Mouse (Mus musculus): ENCODE data around the gene Npy4r.

Gene Npy4r

DNA sequence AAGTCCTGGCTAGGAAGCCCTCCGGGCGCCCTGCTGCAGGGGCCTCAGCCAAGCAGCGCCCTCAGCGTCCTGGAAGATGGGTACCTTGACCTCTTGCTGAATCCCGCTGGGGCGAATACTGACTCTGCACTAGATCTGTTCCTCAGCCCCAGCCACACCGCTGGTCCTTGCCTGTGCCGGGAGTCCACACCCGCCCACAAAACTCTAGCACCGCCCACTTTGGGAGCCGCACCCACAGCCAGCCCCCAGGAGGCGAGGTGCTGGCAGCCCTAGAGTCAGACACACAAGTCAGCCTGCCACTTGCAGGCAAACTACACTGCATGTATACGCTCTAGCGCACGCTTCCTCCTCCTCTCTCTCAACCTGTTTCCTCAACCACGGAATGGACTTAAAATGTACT lies at the start of gene Npy4r:
TSS of gene Npy4r (minus strand) at position 148 of the 400 bp plus-strand sequence.
- peak; percentile 52; the same call in 1 of the 2 replicates for ATAC-seq (ENCODE audit: low TSS enrichment)

DNA sequence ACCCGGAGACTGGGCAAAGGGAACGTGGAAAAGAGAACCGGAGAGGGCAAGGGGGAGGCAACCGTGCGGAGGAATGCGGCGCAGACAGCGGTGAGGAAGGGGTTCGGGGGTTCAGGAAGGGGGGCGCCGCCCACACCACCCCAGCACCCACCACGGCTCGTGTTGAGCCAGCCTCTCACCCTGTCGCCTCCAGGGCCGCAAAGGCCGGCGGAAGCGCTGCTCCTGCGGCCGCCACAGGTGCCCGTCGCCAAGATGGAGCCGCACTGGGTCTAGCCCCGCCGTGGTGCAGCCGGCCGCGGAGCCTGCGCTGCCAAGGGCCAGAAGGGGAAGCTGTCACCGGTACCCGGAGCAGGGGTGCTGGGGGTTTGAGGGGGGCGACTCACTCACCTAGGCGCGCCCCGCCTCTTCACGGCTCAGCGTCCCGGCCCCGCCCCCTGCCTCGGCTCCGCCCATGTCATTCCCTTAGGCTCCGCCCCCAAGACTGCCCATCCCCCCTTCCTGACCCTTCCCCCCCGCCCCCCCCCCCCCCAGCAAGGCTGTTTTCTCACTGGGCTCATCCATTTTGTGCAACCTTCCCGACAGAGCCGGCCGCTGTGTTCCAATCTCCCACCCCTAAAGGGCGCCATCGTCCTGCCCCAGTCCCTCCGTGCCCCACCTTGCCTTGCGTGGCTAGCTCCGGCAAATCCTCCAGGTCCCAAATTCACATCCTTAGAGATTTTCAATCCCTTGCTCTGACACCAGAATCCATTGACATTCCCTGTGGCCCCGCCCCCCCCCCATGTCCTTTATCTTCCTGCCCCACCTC lies 49.1 kb upstream of the Npy4r start, which contains the start of gene Gprin2:
TSS of gene Gprin2 (minus strand) at position 423 of the 805 bp plus-strand sequence.
- ATAC-seq (ENCODE audit: low TSS enrichment): peak; percentile 38; the same call in 1 of the 2 replicates

DNA sequence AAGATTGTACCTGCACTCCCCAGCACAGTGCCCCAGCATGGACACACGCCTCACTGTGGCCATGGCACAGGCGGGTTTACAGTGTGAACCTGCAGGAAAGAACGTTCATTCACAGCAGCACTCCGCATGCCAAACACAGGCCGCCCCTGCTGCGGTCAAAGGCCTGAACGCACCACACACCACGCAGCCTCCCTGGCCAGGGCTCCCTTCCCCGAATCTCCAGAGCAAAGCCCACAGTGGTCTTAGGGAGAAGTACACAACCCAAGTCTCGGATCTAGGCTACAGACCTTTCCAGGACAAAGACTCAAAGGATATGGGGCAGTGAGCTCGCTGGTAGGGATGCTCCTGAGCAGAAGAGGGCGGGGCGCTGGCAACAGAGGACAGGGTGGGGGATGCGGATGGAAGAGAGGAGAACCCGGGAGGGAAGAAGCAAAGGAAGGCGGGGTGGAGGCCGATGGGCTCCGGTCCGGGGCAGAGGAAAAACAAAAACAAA lies 48.5 kb upstream of the Npy4r start:
- peak; percentile 18 for ATAC-seq (ENCODE audit: low TSS enrichment)

DNA sequence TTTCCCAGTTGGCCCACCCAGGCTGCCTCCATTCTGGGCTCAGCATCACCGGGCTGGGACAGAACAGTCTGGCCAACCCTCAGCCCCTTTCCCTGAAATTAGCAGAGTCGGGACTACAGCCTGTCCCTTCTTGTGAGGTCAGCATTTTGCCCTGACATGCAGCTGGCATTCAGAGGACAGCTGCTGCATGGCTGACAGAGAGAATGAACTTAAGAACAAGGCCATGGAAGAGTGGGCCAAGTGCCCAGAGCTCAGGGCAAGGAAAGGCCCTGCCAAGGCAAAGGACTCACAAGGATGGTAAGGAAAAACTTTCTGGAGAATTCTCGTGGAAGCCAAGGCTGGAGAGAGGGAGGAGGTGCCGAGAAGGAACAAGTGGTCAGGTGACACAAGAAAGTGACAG lies 44.4 kb upstream of the Npy4r start:
- no peak for ATAC-seq (ENCODE audit: low TSS enrichment)

DNA sequence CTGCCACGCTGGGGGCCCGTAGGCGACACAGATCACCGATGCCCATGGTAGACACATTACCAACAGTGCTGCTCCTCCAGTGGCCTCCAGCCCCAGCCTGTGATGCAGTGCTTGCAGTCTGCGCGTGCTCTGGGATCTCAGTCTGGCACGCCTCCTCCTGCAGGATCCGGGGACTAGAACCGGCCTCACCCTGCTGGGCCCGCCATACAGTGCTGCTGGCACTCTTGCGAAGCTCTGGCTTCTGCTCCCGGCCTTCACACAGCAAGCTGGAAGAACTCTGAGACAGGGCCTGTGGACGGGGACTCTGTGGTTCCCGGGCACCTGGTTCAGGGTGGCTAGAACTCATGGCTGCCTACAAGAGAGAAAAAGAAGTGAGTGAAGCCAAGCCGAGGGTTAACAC lies 43.2 kb upstream of the Npy4r start:
- ATAC-seq (ENCODE audit: low TSS enrichment): no peak

DNA sequence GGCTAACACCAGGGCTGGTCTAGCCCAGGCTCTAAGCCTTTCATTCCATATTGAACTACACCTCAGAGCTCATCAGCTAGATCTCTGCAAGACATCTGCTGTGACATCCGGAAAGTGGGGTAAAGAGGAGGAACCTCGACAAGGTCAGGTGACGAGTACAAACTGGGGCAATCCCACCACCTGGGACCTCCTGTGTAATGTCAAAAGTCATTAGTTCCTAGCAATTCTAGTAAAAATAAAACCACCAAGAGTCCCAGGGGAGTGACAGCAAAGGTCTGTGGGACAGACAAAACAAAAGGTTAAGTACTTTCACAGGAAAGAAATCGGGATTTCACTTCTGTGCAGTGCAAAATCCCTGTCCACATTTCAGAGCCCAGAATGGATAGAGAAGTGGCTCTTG lies 41.6 kb upstream of the Npy4r start:
- no peak for ATAC-seq (ENCODE audit: low TSS enrichment)

DNA sequence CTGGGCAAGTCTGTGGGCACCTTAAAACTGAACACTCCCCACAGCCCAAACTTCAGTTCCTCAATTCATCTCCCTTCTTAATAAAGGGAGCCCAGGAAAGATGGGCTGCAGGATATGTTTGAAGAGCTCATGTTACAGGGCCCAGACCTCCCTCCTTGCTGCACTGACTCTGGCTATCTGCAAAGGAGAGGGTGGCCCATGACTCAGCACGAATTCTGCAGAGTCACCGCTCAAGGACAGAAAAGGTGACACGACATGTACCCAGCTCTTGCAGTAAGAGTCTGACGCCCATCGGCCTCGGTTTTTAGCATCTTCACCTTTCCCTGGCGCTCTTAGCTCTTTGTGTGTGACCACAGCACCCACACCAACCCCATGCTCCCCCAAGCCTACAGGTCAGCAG lies 38.1 kb upstream of the Npy4r start:
- no peak for ATAC-seq (ENCODE audit: low TSS enrichment)

DNA sequence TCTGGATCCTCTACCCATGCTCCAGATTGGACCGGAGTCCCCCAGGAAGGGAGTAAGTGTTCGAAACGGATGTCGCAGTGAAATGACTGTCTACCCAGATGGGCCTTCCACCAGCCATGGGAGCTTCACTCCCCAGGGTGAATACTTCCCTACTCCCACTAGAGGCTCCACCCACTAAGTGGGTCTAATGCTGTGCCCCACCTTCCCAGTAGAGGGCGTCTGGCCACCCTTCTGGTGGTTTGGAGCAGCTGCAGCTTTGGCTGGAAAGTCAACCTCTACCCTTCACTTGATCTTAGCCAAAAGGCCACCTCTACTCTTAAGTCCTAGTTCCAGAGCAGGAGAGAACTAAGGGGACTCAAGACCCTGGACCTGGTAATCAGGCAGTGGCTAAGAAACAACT lies 36.3 kb upstream of the Npy4r start:
- no peak for ATAC-seq (ENCODE audit: low TSS enrichment)

DNA sequence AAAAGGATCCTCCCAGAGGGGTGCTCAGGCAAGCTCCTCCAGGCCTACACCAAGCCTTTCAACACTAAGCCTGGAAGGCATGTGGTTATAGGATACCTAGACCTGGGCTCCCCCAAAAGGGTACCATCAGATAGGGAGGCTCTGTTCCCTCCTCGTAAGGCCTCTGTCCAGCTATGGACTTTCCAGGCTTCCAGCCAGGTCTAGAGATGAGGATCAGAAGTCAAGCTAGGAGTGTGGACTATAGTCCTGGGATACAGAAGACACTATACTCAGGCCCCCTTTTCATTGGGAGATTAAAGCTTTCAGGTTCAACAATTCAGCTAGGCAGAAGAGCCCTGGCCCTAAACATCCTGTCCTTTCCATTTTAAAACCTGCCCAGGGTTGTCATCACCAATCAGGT lies 30.8 kb upstream of the Npy4r start:
- ATAC-seq (ENCODE audit: low TSS enrichment): no peak

DNA sequence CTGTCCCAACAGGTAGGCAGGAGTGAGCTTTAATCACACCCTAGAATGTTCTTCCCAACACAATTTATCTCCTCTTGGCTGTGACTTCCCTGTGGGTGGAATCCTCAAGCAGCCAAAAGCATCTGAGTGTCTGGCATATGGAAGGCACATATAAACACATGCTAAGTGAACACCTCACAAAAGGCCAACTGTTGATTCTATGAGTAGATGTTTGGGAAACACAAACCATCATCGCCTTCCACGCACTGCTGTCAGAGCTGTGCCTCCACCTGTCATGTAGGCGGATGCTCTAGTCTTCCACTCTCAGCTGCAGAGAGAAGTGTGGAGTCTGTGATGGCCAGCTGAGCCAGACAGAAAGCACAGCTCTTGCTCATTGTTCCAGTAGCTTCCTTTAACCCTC lies 27.1 kb upstream of the Npy4r start:
- peak; percentile 99 for ATAC-seq (ENCODE audit: low TSS enrichment)

DNA sequence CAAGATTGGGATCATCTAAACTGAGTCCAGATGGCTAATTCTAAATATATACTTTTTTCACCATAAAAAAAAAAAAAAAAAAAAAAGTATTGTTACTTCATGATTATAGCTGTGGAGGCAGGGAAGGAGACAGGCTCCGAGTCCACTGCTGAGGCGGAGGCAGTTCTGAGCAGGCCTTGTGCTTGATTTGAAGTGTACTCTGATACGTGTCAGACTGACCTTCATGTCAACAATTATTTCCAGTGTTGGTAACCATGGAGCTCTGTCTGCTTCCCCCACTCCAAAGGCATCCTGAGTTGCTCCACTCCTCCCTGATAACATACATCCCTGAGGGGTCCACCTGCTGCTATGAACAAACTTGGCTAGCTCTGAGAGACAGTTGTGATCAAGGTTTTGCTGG lies 18.8 kb upstream of the Npy4r start:
- no peak for ATAC-seq (ENCODE audit: low TSS enrichment)

DNA sequence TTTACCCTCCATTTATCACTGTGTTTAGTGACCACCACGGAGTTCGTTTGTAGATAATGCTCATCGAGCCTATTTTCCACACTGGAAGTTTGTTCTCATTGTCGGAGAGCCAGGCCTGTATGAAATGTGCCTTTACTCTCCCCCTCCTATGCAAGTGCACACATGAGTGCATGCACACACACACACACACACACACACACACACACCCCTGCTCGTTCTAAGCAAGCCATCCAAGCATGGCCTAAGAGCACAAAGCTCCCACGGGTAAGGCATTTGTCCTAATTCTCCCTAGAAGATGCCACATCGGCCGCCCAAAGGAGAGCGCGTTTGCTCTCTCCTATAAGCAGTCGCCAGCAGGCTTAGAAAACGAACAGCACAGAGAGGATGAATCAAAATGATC lies 3.5 kb upstream of the Npy4r start:
- ATAC-seq (ENCODE audit: low TSS enrichment): no peak

DNA sequence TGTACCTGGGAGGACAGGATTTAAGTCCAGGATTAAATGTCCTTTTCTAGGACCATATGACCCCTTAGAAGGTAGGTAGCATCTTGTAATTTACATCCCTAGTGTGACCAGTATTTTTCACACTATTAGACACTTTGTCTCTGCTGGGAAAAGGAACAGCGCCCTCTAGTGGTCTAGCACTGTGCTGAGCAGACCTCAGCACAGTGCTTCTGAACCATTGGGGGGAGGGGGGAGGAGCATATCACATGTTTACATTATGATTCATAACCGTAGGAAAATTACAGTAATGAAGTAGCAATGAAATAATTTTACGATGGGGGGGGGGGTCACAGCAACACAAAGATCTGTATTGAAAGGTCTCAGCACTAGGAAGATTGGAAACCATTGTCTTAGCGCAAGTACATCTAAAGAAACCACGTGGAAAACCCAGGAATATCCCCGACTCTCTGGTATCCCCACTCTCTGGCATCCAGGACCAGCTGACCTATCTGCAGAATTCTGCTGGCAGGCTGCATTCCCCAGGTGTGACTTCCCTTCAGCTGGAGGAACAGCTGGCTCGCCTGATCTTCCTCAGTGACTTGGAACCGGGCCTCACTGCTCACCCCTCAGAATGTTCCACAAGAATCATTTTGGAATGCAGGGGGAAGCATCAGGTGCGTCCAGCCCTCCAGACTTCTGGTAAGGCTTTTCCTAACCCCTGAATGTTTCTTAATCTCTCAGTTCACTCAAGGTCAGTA lies 2.5 kb upstream of the Npy4r start:
- peak; percentile 70 for ATAC-seq (ENCODE audit: low TSS enrichment)

DNA sequence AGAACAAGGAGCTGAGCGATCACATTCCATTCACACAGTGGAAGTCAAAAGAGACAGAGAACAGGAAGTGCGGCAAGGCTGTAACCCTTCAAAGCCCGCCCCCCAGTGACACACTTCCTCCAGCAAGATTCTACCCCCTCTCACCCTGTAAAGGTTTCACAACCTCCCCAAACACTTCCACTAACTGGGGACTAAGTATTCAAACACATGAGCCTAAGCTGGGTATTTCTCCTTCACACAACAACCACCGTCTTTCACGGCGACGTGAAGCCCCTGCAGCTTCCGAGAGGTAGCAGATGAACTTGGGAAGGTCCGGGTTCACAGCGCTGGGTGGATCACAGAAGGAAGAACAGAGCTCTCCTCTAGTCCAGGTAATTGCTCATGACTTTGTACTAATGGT lies 9.4 kb downstream of the Npy4r start:
- ATAC-seq (ENCODE audit: low TSS enrichment): no peak

DNA sequence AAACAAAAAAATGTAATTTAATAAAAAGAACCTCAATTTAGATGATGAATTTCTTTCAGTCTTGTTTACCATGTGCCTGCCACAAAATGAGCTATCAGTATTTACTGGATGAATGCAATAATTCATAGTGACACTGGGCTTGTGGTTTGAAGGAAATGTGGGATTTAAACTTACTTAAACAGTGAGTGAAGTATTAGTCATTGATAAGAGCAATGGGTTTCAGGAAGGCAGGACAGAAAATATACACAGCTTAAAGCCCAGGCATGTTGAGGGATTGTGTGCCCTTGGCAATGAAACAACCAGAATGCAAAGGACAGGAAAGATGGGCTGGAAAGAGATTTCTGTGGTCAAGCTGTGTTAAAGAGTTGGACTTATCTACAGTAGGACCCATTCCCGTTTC lies 10.0 kb downstream of the Npy4r start:
- no peak for ATAC-seq (ENCODE audit: low TSS enrichment)

DNA sequence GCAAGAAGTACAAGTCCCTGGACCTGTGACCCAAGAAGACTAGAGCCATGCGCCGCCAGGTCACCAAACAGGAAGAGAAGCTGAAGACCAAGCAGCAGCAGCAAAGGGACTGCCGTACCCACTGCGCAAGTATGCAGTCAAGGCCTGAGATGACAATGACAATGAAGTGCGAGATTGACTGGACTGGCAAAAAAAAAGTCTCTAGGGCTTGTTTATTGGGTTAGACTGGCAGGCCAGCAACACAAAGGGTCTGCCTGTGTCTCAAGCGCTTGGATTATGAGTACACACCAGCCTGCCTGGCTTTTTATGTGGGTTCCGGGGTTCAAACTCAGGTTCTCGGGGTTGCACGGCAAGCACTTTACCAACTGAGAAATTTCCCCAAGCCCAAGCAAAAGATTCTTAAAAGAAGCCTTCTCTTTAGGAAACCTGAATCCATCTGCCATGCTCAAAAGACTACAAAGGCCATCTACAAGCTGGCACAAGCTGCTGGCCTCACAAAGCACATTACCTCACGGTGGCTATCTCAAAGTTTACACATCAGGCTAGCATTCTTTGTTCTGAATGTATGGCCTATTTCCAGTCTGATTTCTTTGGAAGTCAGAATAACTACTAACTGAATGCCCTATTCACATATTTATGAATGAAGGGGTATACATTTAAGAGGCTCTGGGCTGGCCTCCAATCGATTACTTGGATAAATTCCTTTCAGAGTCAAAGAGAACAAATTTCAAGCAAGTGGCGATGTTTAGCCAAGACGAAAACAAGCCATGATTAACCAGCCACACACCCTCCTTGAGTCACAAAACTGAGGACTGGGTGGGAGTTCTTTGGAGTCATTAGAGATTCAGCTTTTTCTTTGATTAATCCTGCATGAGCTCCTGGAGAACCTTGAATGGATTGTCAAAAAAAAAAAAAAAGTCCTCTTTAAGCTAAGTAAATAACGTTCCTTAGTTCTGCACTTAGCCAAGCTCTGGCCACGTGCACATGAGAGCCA lies 12.3 kb downstream of the Npy4r start:
- no peak for ATAC-seq (ENCODE audit: low TSS enrichment)

DNA sequence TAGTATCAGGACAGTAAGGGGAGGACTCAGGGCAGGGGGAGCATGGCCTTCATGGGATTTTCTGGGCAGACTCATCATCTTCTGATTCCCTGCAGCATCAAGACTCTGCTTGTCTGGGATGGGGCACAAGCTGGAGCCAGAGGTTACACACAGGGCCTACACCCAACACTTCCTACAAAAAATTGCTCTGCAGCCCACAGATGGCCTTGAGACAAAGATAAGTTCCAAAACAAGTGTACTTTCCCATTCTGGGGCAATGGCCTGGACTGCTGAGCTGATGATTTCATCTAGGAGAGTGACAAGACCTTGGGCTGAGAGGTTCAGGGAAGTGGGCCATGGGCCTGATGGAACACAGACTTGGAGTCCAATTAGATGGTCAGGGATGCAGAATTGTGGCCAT lies 16.9 kb downstream of the Npy4r start:
- no peak for ATAC-seq (ENCODE audit: low TSS enrichment)

DNA sequence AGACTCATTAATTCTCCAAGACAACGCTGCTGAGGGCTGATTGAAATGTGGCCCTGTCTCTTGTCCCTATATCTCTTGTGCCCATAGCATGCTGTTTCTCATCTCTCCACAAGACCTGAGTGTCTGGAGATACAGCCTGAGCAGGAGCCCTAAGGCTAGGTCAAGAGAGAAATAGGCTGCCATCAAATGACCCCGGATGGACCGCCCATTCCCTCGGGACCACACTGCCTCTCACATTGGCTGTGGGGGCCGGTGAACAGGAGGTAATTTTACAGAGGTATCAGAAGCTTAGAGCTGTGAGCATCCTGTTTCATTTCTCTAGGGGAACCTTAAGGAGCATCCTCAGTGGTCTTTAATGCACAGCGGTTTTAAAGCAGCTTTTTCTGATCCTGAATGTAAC lies 21.1 kb downstream of the Npy4r start:
- no peak for ATAC-seq (ENCODE audit: low TSS enrichment)

DNA sequence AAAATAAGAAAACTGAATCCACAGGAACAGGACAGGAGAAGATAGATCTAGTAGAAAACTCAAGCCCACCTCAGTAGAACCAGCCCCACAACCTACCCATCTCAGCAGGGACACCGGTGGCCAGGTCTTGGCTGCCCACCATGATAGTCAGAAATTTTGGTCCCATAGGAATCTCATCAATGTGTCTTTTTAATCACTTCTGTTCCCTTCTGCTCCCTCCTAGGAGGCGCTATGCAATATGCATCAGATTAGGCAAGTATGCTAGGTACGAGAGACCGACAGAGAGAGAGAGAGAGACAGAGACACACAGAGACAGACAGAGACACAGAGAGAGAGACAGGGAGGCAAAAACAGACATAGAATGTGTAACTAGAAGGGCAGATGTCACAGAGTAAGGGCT lies 30.6 kb downstream of the Npy4r start:
- ATAC-seq (ENCODE audit: low TSS enrichment): no peak

DNA sequence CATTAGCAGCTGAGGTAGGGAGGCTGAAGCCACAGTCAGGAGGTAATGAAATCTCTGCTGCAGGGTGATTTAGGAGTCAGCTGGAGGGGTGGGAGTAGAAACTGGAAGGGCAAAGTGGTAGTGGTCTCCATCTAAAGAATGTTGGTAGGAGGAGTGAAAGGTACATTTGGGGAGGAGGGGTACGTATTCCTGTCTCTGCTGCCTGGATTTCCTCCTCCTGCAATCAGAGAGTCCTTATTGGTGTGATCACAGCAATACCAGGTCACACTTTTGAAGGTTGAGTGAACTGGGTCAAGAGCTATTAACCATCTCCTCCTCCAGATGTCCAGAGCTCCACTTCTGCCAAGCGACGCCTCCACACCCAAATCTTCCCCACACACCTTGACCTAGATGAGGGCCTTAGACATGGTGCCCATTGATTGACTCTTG lies 31.4 kb downstream of the Npy4r start:
- ATAC-seq (ENCODE audit: low TSS enrichment): no peak

DNA sequence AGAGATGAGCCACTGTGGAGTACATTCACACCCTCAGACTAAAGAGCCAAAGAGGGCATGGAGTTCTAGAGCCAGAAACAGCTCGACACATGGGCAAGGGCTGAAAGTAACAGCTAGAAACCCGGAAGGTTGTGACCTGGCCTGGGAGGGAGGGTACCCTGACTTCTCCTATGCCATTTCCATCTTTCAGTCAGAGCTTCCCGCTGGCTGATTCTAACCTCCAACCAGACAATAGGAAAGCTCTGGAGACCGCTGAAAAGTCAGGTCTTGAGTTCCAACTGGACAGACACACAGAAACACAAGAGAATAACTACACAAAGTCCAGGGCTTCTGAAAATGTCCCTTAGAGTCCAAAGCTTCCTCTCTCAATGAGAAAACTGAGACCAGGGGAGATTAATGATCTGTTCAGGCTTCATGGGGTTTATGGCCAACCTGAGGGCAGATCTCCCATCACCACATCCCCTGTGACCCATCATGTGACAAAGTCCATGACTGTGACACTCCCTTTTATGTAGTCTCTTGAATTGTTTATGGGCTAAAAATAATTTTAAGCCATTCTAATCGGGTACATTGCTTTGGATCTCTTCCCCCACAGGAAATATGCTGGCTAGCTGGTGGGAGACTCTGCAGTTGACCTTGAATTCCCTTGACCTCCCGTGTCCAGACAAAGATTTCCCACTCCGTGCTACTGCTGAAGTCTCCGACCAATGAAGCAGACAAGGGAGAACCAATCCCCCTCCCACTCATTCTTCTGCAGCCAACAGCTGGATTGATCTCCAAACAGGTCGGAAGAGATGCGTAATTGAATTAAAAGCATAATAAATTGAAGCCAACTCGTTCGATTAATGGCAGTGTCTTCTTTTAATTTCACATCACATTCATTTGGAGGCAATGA lies 32.0 kb downstream of the Npy4r start:
- no peak for ATAC-seq (ENCODE audit: low TSS enrichment)
